ENCODE assay signal across 10 mouse cellular contexts in the genomic region with DNA sequence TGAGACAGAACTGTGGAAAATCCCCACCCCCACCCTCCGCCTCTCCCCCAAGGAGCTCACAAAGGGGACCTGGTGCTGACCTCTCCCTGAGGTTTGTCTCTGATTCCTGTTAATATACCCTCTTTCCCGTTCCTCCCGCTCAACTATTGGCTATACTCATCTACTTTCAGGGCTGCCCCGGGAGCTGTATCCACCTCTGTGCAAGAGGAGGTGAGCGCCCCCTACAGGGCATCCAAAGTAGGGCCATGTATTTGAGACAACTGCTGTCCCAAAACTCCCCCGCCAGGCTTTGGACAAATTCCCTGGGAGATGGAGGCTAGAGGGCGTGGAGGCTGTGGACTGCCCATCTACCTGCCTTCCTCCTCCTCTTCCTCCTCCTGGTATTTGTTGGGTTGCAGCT. TPM values are rescaled to one million over a fixed set of nuclear protein-coding genes. Genes with fewer than 3 reads are reported as not detected.
A peak's percentile ranks its signal among the peaks of the same experiment; 100 is the strongest.
DNase-seq lines count a peak whose midpoint lies in the region; ATAC-seq and TF ChIP-seq lines count a peak whose summit lies in the region.
"Had no signal": no experiment of that assay in that cellular context is flagged by ENCODE, and none has a peak within 500 bp of the region (broad histone marks: within the 10 kb centered on the region; RNA-seq: fewer than 3 reads in every experiment).

No protein-coding gene starts in this region.

- intact Hi-C loops in heart, postnatal 10 days (cut with DNase I), result loop anchor here (2.0 kb wide), 1 partner anchor 37 kb away; no protein-coding TSS in a partner anchor

- TF ChIP-seq POLR2A in liver, adult 2 months (IDR thresholded peaks at IDR 0.05; ENCODE audit: extremely low read depth, insufficient read depth, low read length), result no peak

- H3K79me2 ChIP-seq in liver, adult 2 months (ENCODE audit: control insufficient read depth, insufficient read depth, low read length), result peaks cover 41% of the 10 kb centered on the region

- H3K4me1 ChIP-seq in megakaryocyte, embryonic 14.5 days, result peaks cover 30% of the 10 kb centered on the region
- peaks cover 5% of the 10 kb centered on the region; the same call in 1 of the 2 replicates for H3K4me1 ChIP-seq in liver, adult 2 months (ENCODE audit: control insufficient read depth, insufficient read depth, low read length)

- peak overlapping the region; percentile 53 for H3K4me3 ChIP-seq in megakaryocyte, embryonic 14.5 days (replicated peaks)
- no peak overlapping the region for H3K4me3 ChIP-seq in liver, adult 2 months (ENCODE audit: insufficient read depth, low read depth, low read length)
- H3K4me3 ChIP-seq: erythroblast, embryonic 14.5 days; neural tube, embryonic 13.5 days had no signal

- DNase-seq in adrenal gland, postnatal 14 days, result peak; percentile 90
- peak; percentile 76 for DNase-seq in embryo, embryonic 9.5 days (ENCODE audit: extremely low spot score)
- DNase-seq in heart, postnatal 10 days, result peak; percentile 67 to 82
- peak; percentile 66 for DNase-seq in liver, adult 2 months (ENCODE audit: extremely low read depth, low read depth, low spot score)
- peak; percentile 80 for DNase-seq in urinary bladder, postnatal 14 days (ENCODE audit: low spot score)

- no peaks in the 10 kb centered on the region for H3K9me3 ChIP-seq in megakaryocyte, embryonic 14.5 days
- H3K9me3 ChIP-seq: neural tube, embryonic 13.5 days had no signal

- WGBS in liver, adult 2 months, result 11% methylated on average over 7 of the region's 7 CpGs

- peaks cover 78% of the 10 kb centered on the region for H3K27me3 ChIP-seq in megakaryocyte, embryonic 14.5 days (replicated peaks)
- H3K27me3 ChIP-seq in liver, adult 2 months (ENCODE audit: control insufficient read depth, insufficient read depth, low read length), result no peaks in the 10 kb centered on the region

- no peak for ATAC-seq in megakaryocyte, adult 5-6 weeks (ENCODE audit: poor library complexity, severe bottlenecking)
- peak; percentile 36; the same call in 1 of the 2 replicates for ATAC-seq in neutrophil, adult 5-6 weeks (ENCODE audit: extremely low read depth, insufficient number of reproducible peaks, low FRiP score, poor library complexity, severe bottlenecking)

- peak; percentile 79 for TF ChIP-seq CTCF in liver, adult 2 months (IDR thresholded peaks at IDR 0.05; ENCODE audit: low read depth, low read length)

- no peak overlapping the region for H3K9ac ChIP-seq in liver, adult 2 months (ENCODE audit: low read depth, low read length)
- H3K9ac ChIP-seq: neural tube, embryonic 13.5 days had no signal

- no peaks in the 10 kb centered on the region for H3K36me3 ChIP-seq in megakaryocyte, embryonic 14.5 days (replicated peaks; ENCODE audit: low read length)
- H3K36me3 ChIP-seq in liver, adult 2 months (ENCODE audit: control insufficient read depth, insufficient read depth, low read length), result no peaks in the 10 kb centered on the region
- H3K36me3 ChIP-seq: neural tube, embryonic 13.5 days had no signal

- H3K27ac ChIP-seq in liver, adult 2 months (replicated peaks; ENCODE audit: insufficient read depth, low read depth, low read length), result no peak overlapping the region
- H3K27ac ChIP-seq: neural tube, embryonic 13.5 days had no signal

RNA-seq across cellular contexts. Expression of a gene that starts 38.2 kb away (rescaled TPM):
- polyA plus RNA-seq in megakaryocyte, embryonic 14.5 days (2012; ENCODE audit: insufficient read depth, low replicate concordance), result 0.29 TPM in 1 of 2 replicates, not detected in the other
- 1.2 and 1.3 TPM in 2 replicates for total RNA-seq in megakaryocyte, adult 5-6 weeks (2015)
- 0.08 and 0.81 TPM in 2 replicates for total RNA-seq in megakaryocyte, adult 5-6 weeks (2017)
- 29.5 and 32.6 TPM in 2 replicates for total RNA-seq in adrenal gland, postnatal 14 days (2021)
- total RNA-seq in heart, postnatal 10 days (2021), result 10 to 100 TPM; 13.9 to 21.4 TPM
- total RNA-seq in liver, adult 2 months (2014; rRNA removed), result 1.3 and 2.4 TPM in 2 replicates
- 9.5 and 10.0 TPM in 2 replicates for polyA plus RNA-seq in liver, adult 2 months (2012; rRNA removed)
- total RNA-seq in neutrophil, adult 5-6 weeks (2017), result 0.47 and 0.61 TPM in 2 replicates
- polyA plus RNA-seq: erythroblast, embryonic 14.5 days had no signal

RNA-seq across cellular contexts. Expression of a gene that starts 40.7 kb away (rescaled TPM):
- 19.5 and 24.9 TPM in 2 replicates for polyA plus RNA-seq in megakaryocyte, embryonic 14.5 days (2012; ENCODE audit: insufficient read depth, low replicate concordance)
- total RNA-seq in megakaryocyte, adult 5-6 weeks (2015), result 0.52 and 1.3 TPM in 2 replicates
- 1.8 and 2.0 TPM in 2 replicates for total RNA-seq in megakaryocyte, adult 5-6 weeks (2017)
- total RNA-seq in adrenal gland, postnatal 14 days (2021), result 22.3 and 28.5 TPM in 2 replicates
- total RNA-seq in heart, postnatal 10 days (2021), result 10 to 100 TPM; 13.9 to 15.6 TPM
- total RNA-seq in liver, adult 2 months (2014; rRNA removed), result 11.3 and 14.2 TPM in 2 replicates
- 49.1 and 53.5 TPM in 2 replicates for polyA plus RNA-seq in liver, adult 2 months (2012; rRNA removed)
- 3.4 and 6.6 TPM in 2 replicates for total RNA-seq in neutrophil, adult 5-6 weeks (2017)

RNA-seq across cellular contexts. Expression of a gene that starts 53.1 kb away (rescaled TPM):
- 1.1 and 4.0 TPM in 2 replicates for polyA plus RNA-seq in megakaryocyte, embryonic 14.5 days (2012; ENCODE audit: insufficient read depth, low replicate concordance)
- 11.5 and 17.2 TPM in 2 replicates for total RNA-seq in megakaryocyte, adult 5-6 weeks (2015)
- 7.8 and 11.0 TPM in 2 replicates for total RNA-seq in megakaryocyte, adult 5-6 weeks (2017)
- 14.5 and 15.8 TPM in 2 replicates for total RNA-seq in adrenal gland, postnatal 14 days (2021)
- total RNA-seq in heart, postnatal 10 days (2021), result 1 to 10 TPM; 7.8 to 9.5 TPM
- total RNA-seq in liver, adult 2 months (2014; rRNA removed), result 6.7 and 6.9 TPM in 2 replicates
- polyA plus RNA-seq in liver, adult 2 months (2012; rRNA removed), result 5.7 and 8.0 TPM in 2 replicates
- 8.2 and 13.4 TPM in 2 replicates for total RNA-seq in neutrophil, adult 5-6 weeks (2017)
